Mouse (Mus musculus) stomach, embryonic 16.5 days (tissue): Measurements from ENCODE around the gene Tesk2. TPM values are rescaled to one million over a fixed set of nuclear protein-coding genes. Genes with fewer than 3 reads are reported as not detected.
A peak's percentile ranks its signal among the peaks of the same experiment; 100 is the strongest.
"Not testable (repeated sequence)": the region's sequence is repeated elsewhere in the genome, so short reads cannot be mapped to it uniquely, and the experiment has no call there.

ENCODE experiments used
- ATAC-seq: fragments of 200-750 bp; cut with Nextera tagmentation; 2 replicates; pipeline ENCODE4 v1.8.0; 2017; ENCODE audit warnings: moderate number of reproducible peaks, moderate TSS enrichment; ENCODE audit not compliant: insufficient read depth, low FRiP score
- H3K27ac ChIP-seq: fragments of 300-500 bp; sonication (generic); 2 replicates; pipeline ENCODE4 v1.5.1; 2014; ENCODE audit warnings: low read length
- H3K27me3 ChIP-seq: fragments of 300-500 bp; sonication (generic); 2 replicates; pipeline ENCODE4 v1.6.1; 2014; ENCODE audit warnings: low read length, control low read depth, mixed read lengths; ENCODE audit not compliant: control insufficient read depth, insufficient read depth
- H3K36me3 ChIP-seq: fragments of 300-500 bp; sonication (generic); 2 replicates; pipeline ENCODE4 v1.6.1; 2014; ENCODE audit warnings: low read length; ENCODE audit not compliant: control insufficient read depth, insufficient read depth
- H3K4me1 ChIP-seq: fragments of 300-500 bp; sonication (generic); 2 replicates; pipeline ENCODE4 v1.6.1; 2014; ENCODE audit warnings: low read length, control low read depth, mixed read lengths; ENCODE audit not compliant: control insufficient read depth, insufficient read depth
- H3K4me2 ChIP-seq: fragments of 300-500 bp; sonication (generic); 2 replicates; pipeline ENCODE4 v1.6.1; 2014; ENCODE audit warnings: low read depth, low read length, mixed read lengths
- H3K4me3 ChIP-seq: fragments of 300-500 bp; sonication (generic); replicated peaks from 2 replicates; pipeline ENCODE4 v1.5.1; 2014; ENCODE audit warnings: mild to moderate bottlenecking, low read length
- H3K9ac ChIP-seq: fragments of 300-500 bp; sonication (generic); 2 replicates; pipeline ENCODE4 v1.6.1; 2014; ENCODE audit warnings: low read length
- H3K9me3 ChIP-seq: fragments of 300-500 bp; sonication (generic); replicated peaks from 2 replicates; pipeline ENCODE4 v1.6.1; 2016; ENCODE audit warnings: low read length, control low read depth; ENCODE audit not compliant: control insufficient read depth
- WGBS: fragments of 180-500 bp; shearing (Covaris S2); extraction: QIAGEN DNeasy Blood & Tissue Kit; methylation state at CpG from one replicate; pipeline ENCODE4 v1.1.7; 2014; 5-methylcytosine and 5-hydroxymethylcytosine counted together
- polyA plus RNA-seq: library from polyadenylated mRNA; unstranded; fragments of >200 nt; fragmentation: Nextera tagmentation; extraction: Ambion mirVana; gene quantifications from 2 replicates; pipeline ENCODE4 v1.2.1, GENCODE M21; 2015

Gene Tesk2
- polyA plus RNA-seq: 5.1 and 7.6 TPM in 2 replicates

DNA sequence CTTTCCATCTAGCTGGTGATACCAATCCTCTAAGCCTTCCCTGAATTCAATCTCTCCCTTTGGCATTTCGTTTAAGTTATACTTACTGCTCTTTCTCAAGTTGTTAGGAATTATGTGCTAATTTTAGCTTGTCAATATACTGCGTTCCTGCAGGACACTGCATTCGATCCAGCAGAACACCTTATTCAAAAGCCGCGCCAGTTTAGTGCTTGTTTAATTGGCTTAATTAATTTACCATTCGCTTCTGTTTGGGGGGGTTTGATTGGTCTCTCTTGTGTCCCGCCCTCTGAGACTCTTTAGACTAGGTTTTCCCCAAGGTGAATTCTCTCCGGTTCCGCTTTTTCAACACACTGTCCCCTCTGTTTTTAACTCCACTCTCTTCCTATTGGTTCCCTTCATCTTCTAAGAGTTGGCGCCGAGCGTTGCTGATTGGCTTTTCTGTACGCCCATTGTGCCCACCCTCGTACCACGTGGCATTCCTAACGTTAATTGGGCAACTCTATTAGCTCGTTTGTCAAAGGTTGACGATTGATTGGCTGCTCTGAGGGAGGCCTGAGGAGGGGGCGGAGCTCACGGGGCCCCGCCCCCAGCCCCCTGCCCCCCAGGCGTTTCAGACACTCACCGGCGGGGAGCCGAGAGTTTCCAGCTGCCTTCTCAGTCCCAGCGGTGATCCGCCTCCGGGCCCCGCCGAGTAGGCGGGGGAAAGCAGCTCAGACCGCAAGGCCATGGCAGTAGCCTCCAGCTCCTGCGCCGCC is at the start of gene Tesk2:
Gene Tesk2, plus strand, starts transcription at position 606 of the 755 bp plus-strand sequence.
- Histone ChIP-seq H3K9ac (peak within 1 kb of the TSS; percentile 94), H3K4me1 (peaks cover 13% of the 10 kb centered on the region), H3K9me3 (no peaks in the 10 kb centered on the region), H3K27me3 (no peaks in the 10 kb centered on the region), H3K4me3 (peak within 1 kb of the TSS; percentile 99), H3K27ac (peak within 1 kb of the TSS; percentile 85), H3K36me3 (no peaks in the 10 kb centered on the region), H3K4me2 (peak within 1 kb of the TSS; percentile 73)
- WGBS: under 1% methylated on average over 33 of the region's 34 CpGs
- ATAC-seq: peak; percentile 97

DNA sequence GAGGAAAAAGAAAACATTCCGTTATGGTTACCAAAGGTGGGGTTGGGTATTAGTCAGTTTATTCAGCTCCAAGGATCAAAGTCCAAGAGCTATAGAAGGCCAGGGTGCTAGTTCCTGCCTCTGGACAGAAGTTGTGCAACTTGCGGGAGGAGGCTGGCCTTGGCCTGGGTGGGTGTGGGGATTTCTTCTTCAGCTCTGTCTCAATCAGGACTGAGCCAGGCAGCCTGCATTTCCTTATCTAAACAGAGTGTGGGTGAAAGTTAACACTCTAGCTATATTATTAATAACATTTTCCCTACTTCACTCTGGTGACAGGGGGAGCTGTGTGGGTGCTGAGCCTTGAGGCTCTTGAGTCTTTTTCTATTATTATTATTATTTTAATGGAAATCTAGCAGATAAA is 48.0 kb upstream of the Tesk2 start:
- ATAC-seq: peak; percentile 96
- H3K27me3 ChIP-seq: no peaks in the 10 kb centered on the region
- no peaks in the 10 kb centered on the region for H3K36me3 ChIP-seq
- 14% methylated on average over 2 of the region's 2 CpGs for WGBS
- H3K4me3 ChIP-seq: no peak overlapping the region
- no peak overlapping the region for H3K9ac ChIP-seq
- H3K27ac ChIP-seq: 0 out of 2 replicates have a peak overlapping the region, but pooled peaks have one; percentile 36
- no peak overlapping the region for H3K4me2 ChIP-seq
- 0 out of 2 replicates have a peak, but pooled peaks cover 3% of the 10 kb centered on the region for H3K4me1 ChIP-seq
- no peaks in the 10 kb centered on the region for H3K9me3 ChIP-seq

DNA sequence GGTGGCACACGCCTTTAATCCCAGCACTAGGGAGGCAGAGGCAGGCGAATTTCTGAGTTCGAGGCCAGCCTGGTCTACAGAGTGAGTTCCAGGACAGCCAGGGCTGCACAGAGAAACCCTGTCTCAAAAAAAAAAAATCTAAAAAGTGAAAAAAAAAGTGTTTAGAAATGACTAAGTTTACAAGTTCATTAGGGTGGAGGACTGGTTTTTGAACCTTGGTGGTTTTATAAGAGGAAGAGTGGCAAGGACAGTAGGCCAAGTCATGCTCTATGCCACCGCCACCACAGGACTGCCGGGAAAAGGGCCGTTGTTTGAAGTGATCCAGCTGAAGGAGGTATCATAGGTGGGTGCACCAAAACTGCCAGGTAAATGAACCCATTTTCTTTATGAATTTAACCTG is 46.0 kb upstream of the Tesk2 start:
- H3K4me1 ChIP-seq, H3K9ac ChIP-seq, H3K27ac ChIP-seq, H3K27me3 ChIP-seq, H3K9me3 ChIP-seq, H3K4me2 ChIP-seq, H3K36me3 ChIP-seq, ATAC-seq, H3K4me3 ChIP-seq: not testable (repeated sequence)
- WGBS: 90% methylated on average over 6 of the region's 6 CpGs

DNA sequence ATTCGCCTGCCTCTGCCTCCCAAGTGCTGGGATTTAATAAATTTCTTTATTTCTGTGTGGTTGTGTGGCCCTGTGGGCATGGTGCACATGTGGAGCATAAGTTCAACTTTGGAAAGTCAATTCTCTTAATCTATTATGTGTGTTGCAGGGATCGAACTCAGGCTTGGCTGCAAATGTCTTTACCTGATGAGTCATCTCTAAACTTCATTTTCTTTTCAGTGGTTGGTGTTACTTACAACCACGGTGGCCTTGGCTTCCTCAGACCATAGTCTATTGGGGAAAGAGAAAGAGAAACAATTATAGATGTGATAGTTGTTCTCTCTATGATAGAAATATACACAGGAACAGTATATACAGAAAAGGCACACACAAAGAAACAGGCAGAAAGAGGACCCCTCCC is 44.7 kb upstream of the Tesk2 start:
- no peak for ATAC-seq
- H3K4me2 ChIP-seq: no peak overlapping the region
- no peaks in the 10 kb centered on the region for H3K36me3 ChIP-seq
- H3K27me3 ChIP-seq: no peaks in the 10 kb centered on the region
- H3K4me3 ChIP-seq: no peak overlapping the region
- no peak overlapping the region for H3K27ac ChIP-seq
- H3K9me3 ChIP-seq: no peaks in the 10 kb centered on the region
- 79% methylated on average over 3 of the region's 3 CpGs for WGBS
- no peaks in the 10 kb centered on the region for H3K4me1 ChIP-seq
- H3K9ac ChIP-seq: no peak overlapping the region

DNA sequence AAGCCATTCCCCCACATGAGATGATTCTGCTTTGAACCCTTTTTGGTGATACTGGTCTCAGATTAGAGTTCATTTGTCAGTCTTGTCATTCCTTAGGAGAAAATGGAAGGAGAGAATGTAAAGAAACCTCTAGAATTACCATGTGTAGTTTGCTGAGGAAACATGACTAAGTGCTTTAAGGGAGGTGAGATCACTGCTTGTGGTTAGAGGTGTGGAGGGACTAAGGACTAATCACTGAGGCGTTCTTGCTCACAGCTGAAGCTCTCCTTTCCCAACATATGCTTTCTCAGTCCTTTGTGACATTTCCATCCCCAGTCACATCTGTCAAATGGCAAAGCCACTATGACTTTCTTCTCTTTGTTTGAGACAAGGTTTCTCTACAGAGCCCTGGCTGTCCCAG is 42.9 kb upstream of the Tesk2 start:
- Histone ChIP-seq H3K36me3 (no peaks in the 10 kb centered on the region), H3K4me2 (no peak overlapping the region), H3K9me3 (no peaks in the 10 kb centered on the region), H3K27ac (no peak overlapping the region), H3K27me3 (no peaks in the 10 kb centered on the region), H3K4me3 (no peak overlapping the region), H3K9ac (no peak overlapping the region), H3K4me1 (no peaks in the 10 kb centered on the region)
- WGBS: 82% methylated on average over 1 of the region's 1 CpGs
- ATAC-seq: no peak

DNA sequence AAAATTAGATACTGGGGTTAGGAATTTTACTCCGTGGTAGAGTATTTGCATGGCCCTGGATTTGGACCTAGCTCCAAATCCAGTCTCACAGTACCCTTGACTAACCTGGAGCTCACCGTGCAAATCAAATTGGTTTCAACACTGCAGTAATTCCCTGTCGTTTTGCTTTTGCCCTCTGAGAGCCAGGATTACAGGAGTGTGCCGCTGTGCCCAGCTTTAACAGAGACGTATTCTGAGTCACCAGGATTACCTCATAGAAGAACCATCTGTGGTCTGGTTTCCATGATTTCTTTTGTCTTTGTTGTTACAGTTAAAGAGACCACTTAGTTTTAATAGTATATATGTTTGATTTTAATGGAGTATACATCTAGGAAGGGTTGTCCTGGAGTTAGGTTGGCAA is 41.6 kb upstream of the Tesk2 start:
- H3K36me3 ChIP-seq: no peaks in the 10 kb centered on the region
- H3K27ac ChIP-seq: no peak overlapping the region
- no peak overlapping the region for H3K9ac ChIP-seq
- no peak overlapping the region for H3K4me3 ChIP-seq
- no peaks in the 10 kb centered on the region for H3K27me3 ChIP-seq
- H3K4me2 ChIP-seq: no peak overlapping the region
- H3K9me3 ChIP-seq: no peaks in the 10 kb centered on the region
- ATAC-seq: no peak
- no peaks in the 10 kb centered on the region for H3K4me1 ChIP-seq
- WGBS: 60% methylated on average over 5 of the region's 5 CpGs

DNA sequence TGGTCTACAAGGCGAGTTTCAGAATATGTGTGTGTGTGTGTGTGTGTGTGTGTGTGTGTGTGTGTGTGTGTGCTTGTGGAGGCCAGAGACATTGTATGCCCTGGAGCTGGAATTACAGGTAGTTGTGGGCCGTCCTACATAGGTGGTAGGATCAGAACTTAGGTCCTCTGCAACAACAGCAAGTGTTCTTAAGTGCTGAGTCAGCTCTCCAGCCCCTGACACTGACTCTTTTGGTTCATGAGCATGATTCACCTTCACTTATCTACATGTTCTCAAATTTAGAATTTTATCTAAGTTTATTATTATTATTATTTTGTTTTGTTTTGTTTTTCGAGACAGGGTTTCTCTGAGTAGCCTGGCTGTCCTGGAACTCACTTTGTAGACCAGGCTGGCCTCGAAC is 40.2 kb upstream of the Tesk2 start:
- H3K27me3 ChIP-seq, H3K4me2 ChIP-seq, H3K36me3 ChIP-seq, H3K4me1 ChIP-seq, H3K4me3 ChIP-seq, H3K9ac ChIP-seq, H3K9me3 ChIP-seq, H3K27ac ChIP-seq, ATAC-seq: not testable (repeated sequence)
- WGBS: 91% methylated on average over 4 of the region's 4 CpGs

DNA sequence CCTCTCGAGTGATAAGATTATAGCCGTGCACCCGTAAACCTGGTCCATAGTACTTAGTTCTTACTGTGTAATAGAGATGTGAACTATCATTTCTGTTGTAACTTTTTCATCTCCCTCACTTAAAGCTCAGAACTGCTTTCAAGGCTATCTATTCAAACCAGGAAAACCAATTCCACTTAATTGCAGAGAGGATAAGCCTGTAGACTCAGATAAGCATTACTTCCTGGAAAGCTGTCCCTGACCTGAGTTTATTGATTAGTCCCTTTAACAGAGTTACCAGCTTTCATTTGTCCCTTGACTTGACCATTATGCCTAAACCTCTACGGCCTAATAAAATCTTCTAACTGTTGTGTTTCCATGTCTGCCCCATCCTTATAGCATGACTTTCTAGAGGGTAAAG is 36.8 kb upstream of the Tesk2 start:
- WGBS: 78% methylated on average over 4 of the region's 4 CpGs
- H3K27ac ChIP-seq: no peak overlapping the region
- H3K4me1 ChIP-seq: peaks cover 18% of the 10 kb centered on the region
- no peaks in the 10 kb centered on the region for H3K27me3 ChIP-seq
- H3K4me2 ChIP-seq: no peak overlapping the region
- H3K36me3 ChIP-seq: no peaks in the 10 kb centered on the region
- H3K9ac ChIP-seq: no peak overlapping the region
- no peak for ATAC-seq
- no peaks in the 10 kb centered on the region for H3K9me3 ChIP-seq
- H3K4me3 ChIP-seq: no peak overlapping the region

DNA sequence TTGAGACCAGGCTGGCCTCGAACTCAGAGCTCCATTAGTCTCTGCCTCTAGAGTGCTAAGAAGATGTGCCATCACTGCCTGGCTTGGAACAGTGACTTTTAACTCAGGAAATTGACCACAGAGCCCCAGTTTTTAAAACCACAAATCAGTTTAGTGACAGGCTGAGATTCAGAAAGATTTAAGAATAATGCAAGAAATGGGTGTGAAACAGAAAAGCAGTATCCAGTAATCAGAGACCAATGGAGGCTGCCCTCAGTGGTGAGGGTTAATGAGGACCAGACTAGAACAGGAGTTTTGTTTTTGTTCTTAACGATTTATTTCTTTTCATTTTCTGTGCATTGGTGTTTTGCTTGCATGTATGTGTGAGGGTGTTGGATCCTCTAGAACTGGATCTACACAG is 36.1 kb upstream of the Tesk2 start:
- H3K36me3 ChIP-seq: no peaks in the 10 kb centered on the region
- H3K27ac ChIP-seq: peak overlapping the region; percentile 98; the same call in 1 of the 2 replicates
- peaks cover 18% of the 10 kb centered on the region for H3K4me1 ChIP-seq
- H3K27me3 ChIP-seq: no peaks in the 10 kb centered on the region
- no peak for ATAC-seq
- H3K9ac ChIP-seq: peak overlapping the region; percentile 85
- H3K9me3 ChIP-seq: no peaks in the 10 kb centered on the region
- peak overlapping the region; percentile 86 for H3K4me2 ChIP-seq
- 74% methylated on average over 2 of the region's 2 CpGs for WGBS
- peak overlapping the region; percentile 83; the same call in 1 of the 2 replicates for H3K4me3 ChIP-seq
